Mouse (Mus musculus): ENCODE measurements at regions not wholly inside any gene's neighbourhood (a gene's known extent, or its start where the extent isn't known, plus 50 kb on each side); places are given as distances from the start of the nearest gene placed in this dataset.

GRCm38 (mm10) chr10:39230634-39231410 is 67.2 kb upstream of the Ccn6 start:
- Histone ChIP-seq H3K27me3 (ENCODE audit: control insufficient read depth, insufficient read depth, low read length) (no peaks in the 10 kb centered on the region), H3K4me2 (ENCODE audit: low read depth, low read length) (no peak overlapping the region), H3K4me1 (ENCODE audit: control insufficient read depth, insufficient read depth, low read length) (0 out of 2 replicates have a peak, but pooled peaks cover 2% of the 10 kb centered on the region), H3K27ac (ENCODE audit: low read length) (no peak overlapping the region), H3K9ac (ENCODE audit: low read length) (no peak overlapping the region), H3K9me3 (replicated peaks; ENCODE audit: control insufficient read depth, low read length) (no peaks in the 10 kb centered on the region), H3K36me3 (ENCODE audit: control insufficient read depth, insufficient read depth, low read length) (no peaks in the 10 kb centered on the region), H3K4me3 (replicated peaks; ENCODE audit: low read length) (no peak overlapping the region)
- WGBS, result 70% methylated on average over 14 of the region's 14 CpGs
- no peak for ATAC-seq (ENCODE audit: insufficient read depth, low FRiP score)

GRCm38 (mm10) chr10:39229233-39229632 is 65.6 kb upstream of the Ccn6 start:
- no peak overlapping the region for H3K4me3 ChIP-seq (replicated peaks; ENCODE audit: low read length)
- no peaks in the 10 kb centered on the region for H3K9me3 ChIP-seq (replicated peaks; ENCODE audit: control insufficient read depth, low read length)
- H3K27me3 ChIP-seq (ENCODE audit: control insufficient read depth, insufficient read depth, low read length), result no peaks in the 10 kb centered on the region
- H3K4me1 ChIP-seq (ENCODE audit: control insufficient read depth, insufficient read depth, low read length), result 0 out of 2 replicates have a peak, but pooled peaks cover 2% of the 10 kb centered on the region
- ATAC-seq (ENCODE audit: insufficient read depth, low FRiP score), result no peak
- H3K36me3 ChIP-seq (ENCODE audit: control insufficient read depth, insufficient read depth, low read length), result no peaks in the 10 kb centered on the region
- 93% methylated on average over 4 of the region's 4 CpGs for WGBS
- no peak overlapping the region for H3K9ac ChIP-seq (ENCODE audit: low read length)
- H3K4me2 ChIP-seq (ENCODE audit: low read depth, low read length), result no peak overlapping the region
- no peak overlapping the region for H3K27ac ChIP-seq (ENCODE audit: low read length)

GRCm38 (mm10) chr10:39228027-39228426 is 64.4 kb upstream of the Ccn6 start:
- peak overlapping the region; percentile 35 for H3K4me2 ChIP-seq (ENCODE audit: low read depth, low read length)
- H3K4me3 ChIP-seq (replicated peaks; ENCODE audit: low read length), result no peak overlapping the region
- no peaks in the 10 kb centered on the region for H3K27me3 ChIP-seq (ENCODE audit: control insufficient read depth, insufficient read depth, low read length)
- H3K9me3 ChIP-seq (replicated peaks; ENCODE audit: control insufficient read depth, low read length), result no peaks in the 10 kb centered on the region
- no peak overlapping the region for H3K27ac ChIP-seq (ENCODE audit: low read length)
- H3K9ac ChIP-seq (ENCODE audit: low read length), result no peak overlapping the region
- 0 out of 2 replicates have a peak, but pooled peaks cover 2% of the 10 kb centered on the region for H3K4me1 ChIP-seq (ENCODE audit: control insufficient read depth, insufficient read depth, low read length)
- ATAC-seq (ENCODE audit: insufficient read depth, low FRiP score), result no peak
- H3K36me3 ChIP-seq (ENCODE audit: control insufficient read depth, insufficient read depth, low read length), result no peaks in the 10 kb centered on the region
- 44% methylated on average over 5 of the region's 5 CpGs for WGBS

DNA sequence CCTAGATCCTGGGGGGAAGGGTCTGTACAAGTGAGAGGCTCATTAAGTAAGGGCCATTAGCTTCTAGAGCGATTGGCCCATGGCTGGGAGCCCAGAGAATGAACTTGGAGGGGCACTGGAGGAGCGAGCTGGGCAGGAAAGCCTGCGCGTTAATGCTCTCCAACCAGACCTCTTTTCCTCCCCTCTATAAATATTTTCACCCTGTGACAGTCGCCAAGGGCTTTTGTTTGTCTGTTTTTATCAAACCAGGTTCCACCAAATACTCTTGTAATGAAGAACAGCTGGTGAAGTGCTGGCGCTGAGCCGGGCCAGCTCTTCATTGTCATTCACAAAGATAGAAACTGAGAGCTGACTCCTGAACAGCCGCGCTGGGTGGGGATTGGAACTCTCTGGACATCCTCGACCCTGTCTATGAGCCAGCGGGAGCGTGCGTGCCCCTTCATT is 63.9 kb upstream of the Ccn6 start:
- H3K9ac ChIP-seq (ENCODE audit: low read length), result 0 out of 2 replicates have a peak overlapping the region, but pooled peaks have one; percentile 9
- H3K9me3 ChIP-seq (replicated peaks; ENCODE audit: control insufficient read depth, low read length), result no peaks in the 10 kb centered on the region
- H3K27ac ChIP-seq (ENCODE audit: low read length), result no peak overlapping the region
- 0 out of 2 replicates have a peak, but pooled peaks cover 2% of the 10 kb centered on the region for H3K4me1 ChIP-seq (ENCODE audit: control insufficient read depth, insufficient read depth, low read length)
- no peak for ATAC-seq (ENCODE audit: insufficient read depth, low FRiP score)
- H3K36me3 ChIP-seq (ENCODE audit: control insufficient read depth, insufficient read depth, low read length), result no peaks in the 10 kb centered on the region
- WGBS, result 26% methylated on average over 13 of the region's 13 CpGs
- H3K27me3 ChIP-seq (ENCODE audit: control insufficient read depth, insufficient read depth, low read length), result no peaks in the 10 kb centered on the region
- H3K4me3 ChIP-seq (replicated peaks; ENCODE audit: low read length), result 0 out of 2 replicates have a peak overlapping the region, but pooled peaks have one; percentile 0
- H3K4me2 ChIP-seq (ENCODE audit: low read depth, low read length), result peak overlapping the region; percentile 35

GRCm38 (mm10) chr10:39226518-39226917 is 62.9 kb upstream of the Ccn6 start:
- ATAC-seq (ENCODE audit: insufficient read depth, low FRiP score), result no peak
- 0 out of 2 replicates have a peak, but pooled peaks cover 2% of the 10 kb centered on the region for H3K4me1 ChIP-seq (ENCODE audit: control insufficient read depth, insufficient read depth, low read length)
- no peak overlapping the region for H3K27ac ChIP-seq (ENCODE audit: low read length)
- H3K9me3 ChIP-seq (replicated peaks; ENCODE audit: control insufficient read depth, low read length), result no peaks in the 10 kb centered on the region
- WGBS, result 59% methylated on average over 2 of the region's 2 CpGs
- H3K9ac ChIP-seq (ENCODE audit: low read length), result no peak overlapping the region
- H3K4me3 ChIP-seq (replicated peaks; ENCODE audit: low read length), result no peak overlapping the region
- H3K27me3 ChIP-seq (ENCODE audit: control insufficient read depth, insufficient read depth, low read length), result no peaks in the 10 kb centered on the region
- H3K36me3 ChIP-seq (ENCODE audit: control insufficient read depth, insufficient read depth, low read length), result no peaks in the 10 kb centered on the region
- no peak overlapping the region for H3K4me2 ChIP-seq (ENCODE audit: low read depth, low read length)

DNA sequence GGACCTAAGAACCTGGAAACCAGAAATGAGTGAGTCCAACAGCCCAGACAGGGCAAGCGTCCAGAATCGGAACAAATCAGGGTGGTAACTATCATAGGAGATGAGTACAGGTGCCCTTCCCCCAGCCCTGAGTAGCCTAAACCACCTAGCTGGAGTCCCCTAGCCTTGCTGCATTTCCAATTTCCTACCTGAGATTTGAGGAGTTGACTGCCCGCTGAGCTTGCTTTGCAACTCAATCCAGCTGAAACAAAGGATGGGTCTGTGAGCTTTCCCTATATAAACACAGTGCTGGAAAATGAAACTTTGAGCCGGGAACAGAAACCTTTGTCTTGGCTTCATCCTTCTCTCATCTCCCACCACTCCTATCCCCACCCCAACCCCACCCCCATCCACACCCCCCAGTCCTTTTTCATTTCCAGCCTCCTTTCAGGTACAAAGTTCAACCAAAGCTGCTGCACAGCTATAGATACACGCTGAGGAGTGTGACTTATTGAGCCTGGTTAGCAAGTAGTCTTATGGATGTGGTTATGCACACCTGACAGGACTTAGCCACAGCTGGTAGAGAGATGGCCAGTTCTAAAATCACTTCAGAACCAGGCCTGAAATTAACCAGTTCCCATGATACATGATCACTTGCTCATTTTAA is 61.0 kb upstream of the Ccn6 start:
- 42% methylated on average over 5 of the region's 5 CpGs for WGBS
- H3K4me2 ChIP-seq (ENCODE audit: low read depth, low read length), result no peak overlapping the region
- no peaks in the 10 kb centered on the region for H3K36me3 ChIP-seq (ENCODE audit: control insufficient read depth, insufficient read depth, low read length)
- no peaks in the 10 kb centered on the region for H3K9me3 ChIP-seq (replicated peaks; ENCODE audit: control insufficient read depth, low read length)
- H3K27ac ChIP-seq (ENCODE audit: low read length), result no peak overlapping the region
- H3K4me3 ChIP-seq (replicated peaks; ENCODE audit: low read length), result no peak overlapping the region
- no peak overlapping the region for H3K9ac ChIP-seq (ENCODE audit: low read length)
- no peaks in the 10 kb centered on the region for H3K27me3 ChIP-seq (ENCODE audit: control insufficient read depth, insufficient read depth, low read length)
- ATAC-seq (ENCODE audit: insufficient read depth, low FRiP score), result no peak
- 0 out of 2 replicates have a peak, but pooled peaks cover 2% of the 10 kb centered on the region for H3K4me1 ChIP-seq (ENCODE audit: control insufficient read depth, insufficient read depth, low read length)

DNA sequence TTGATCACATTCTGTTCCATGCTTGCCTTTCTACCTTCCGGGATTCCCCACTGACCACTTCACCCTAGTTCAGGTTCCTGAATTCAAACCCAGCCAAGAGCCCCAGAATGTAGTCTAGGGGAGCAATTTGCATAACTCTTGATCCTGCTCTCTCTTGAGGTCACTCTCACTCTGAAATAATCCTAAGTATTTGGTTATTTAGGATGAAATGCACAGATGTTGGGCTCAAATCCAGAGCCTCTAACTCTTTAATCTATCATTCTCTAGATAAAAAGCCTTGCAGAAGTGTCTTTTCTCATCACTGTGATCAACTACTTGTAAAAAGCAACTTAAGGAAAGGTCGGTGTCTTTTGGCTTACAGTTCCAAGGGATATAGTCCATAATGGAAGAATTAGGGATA is 57.4 kb upstream of the Ccn6 start:
- Histone ChIP-seq H3K4me2 (ENCODE audit: low read depth, low read length) (no peak overlapping the region), H3K27ac (ENCODE audit: low read length) (no peak overlapping the region), H3K4me3 (replicated peaks; ENCODE audit: low read length) (no peak overlapping the region), H3K9ac (ENCODE audit: low read length) (no peak overlapping the region), H3K9me3 (replicated peaks; ENCODE audit: control insufficient read depth, low read length) (no peaks in the 10 kb centered on the region), H3K36me3 (ENCODE audit: control insufficient read depth, insufficient read depth, low read length) (no peaks in the 10 kb centered on the region), H3K4me1 (ENCODE audit: control insufficient read depth, insufficient read depth, low read length) (no peaks in the 10 kb centered on the region), H3K27me3 (ENCODE audit: control insufficient read depth, insufficient read depth, low read length) (no peaks in the 10 kb centered on the region)
- WGBS, result 86% methylated on average over 2 of the region's 2 CpGs
- ATAC-seq (ENCODE audit: insufficient read depth, low FRiP score), result no peak

DNA sequence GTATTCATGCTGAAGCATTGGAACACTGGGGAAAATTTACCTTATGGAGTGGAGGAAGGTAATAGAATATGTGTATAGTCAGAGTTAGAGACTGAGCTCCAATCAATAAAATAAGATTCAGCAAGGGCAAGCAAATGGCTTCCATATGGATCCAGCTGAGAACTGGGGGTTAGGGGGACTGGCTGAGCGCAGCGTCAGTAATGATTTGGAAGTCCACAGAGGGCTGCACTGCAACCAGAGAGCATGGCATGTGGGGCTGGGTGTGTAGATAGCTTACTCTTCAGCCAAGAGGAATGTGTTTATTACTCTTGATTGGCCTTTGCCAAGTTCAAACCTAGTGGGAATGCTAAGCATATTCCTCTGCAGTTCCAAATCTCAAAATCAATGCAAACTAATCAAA is 55.8 kb upstream of the Ccn6 start:
- Histone ChIP-seq H3K4me3 (replicated peaks; ENCODE audit: low read length) (no peak overlapping the region), H3K27me3 (ENCODE audit: control insufficient read depth, insufficient read depth, low read length) (no peaks in the 10 kb centered on the region), H3K36me3 (ENCODE audit: control insufficient read depth, insufficient read depth, low read length) (no peaks in the 10 kb centered on the region), H3K27ac (ENCODE audit: low read length) (no peak overlapping the region), H3K9me3 (replicated peaks; ENCODE audit: control insufficient read depth, low read length) (no peaks in the 10 kb centered on the region), H3K9ac (ENCODE audit: low read length) (no peak overlapping the region), H3K4me2 (ENCODE audit: low read depth, low read length) (no peak overlapping the region), H3K4me1 (ENCODE audit: control insufficient read depth, insufficient read depth, low read length) (no peaks in the 10 kb centered on the region)
- WGBS, result 94% methylated on average over 2 of the region's 2 CpGs
- no peak for ATAC-seq (ENCODE audit: insufficient read depth, low FRiP score)

DNA sequence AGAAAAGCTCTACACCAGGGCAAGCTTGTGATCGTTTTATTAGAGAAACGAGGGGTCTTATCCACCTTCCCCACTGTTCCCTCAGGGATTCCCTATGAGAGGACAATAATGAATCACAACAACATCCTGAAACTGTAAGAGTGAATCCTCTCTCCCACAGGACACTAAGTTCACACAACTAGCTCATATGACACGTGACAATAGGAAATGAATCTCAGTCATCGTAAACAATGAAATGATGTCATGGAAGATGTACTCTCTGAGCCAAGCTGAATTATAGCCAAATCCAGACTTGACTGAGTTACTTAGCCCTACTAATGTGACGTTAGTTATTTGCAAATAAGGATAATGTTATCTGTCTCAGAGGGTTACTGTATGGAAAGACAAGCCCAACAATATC is 54.6 kb upstream of the Ccn6 start:
- H3K9ac ChIP-seq (ENCODE audit: low read length), result no peak overlapping the region
- no peaks in the 10 kb centered on the region for H3K4me1 ChIP-seq (ENCODE audit: control insufficient read depth, insufficient read depth, low read length)
- H3K4me2 ChIP-seq (ENCODE audit: low read depth, low read length), result no peak overlapping the region
- no peak for ATAC-seq (ENCODE audit: insufficient read depth, low FRiP score)
- WGBS, result 79% methylated on average over 5 of the region's 5 CpGs
- H3K4me3 ChIP-seq (replicated peaks; ENCODE audit: low read length), result no peak overlapping the region
- H3K27ac ChIP-seq (ENCODE audit: low read length), result no peak overlapping the region
- H3K36me3 ChIP-seq (ENCODE audit: control insufficient read depth, insufficient read depth, low read length), result no peaks in the 10 kb centered on the region
- no peaks in the 10 kb centered on the region for H3K27me3 ChIP-seq (ENCODE audit: control insufficient read depth, insufficient read depth, low read length)
- H3K9me3 ChIP-seq (replicated peaks; ENCODE audit: control insufficient read depth, low read length), result no peaks in the 10 kb centered on the region
